Mouse (Mus musculus) CH12.LX (cell line): ENCODE data around the gene Cib4. TPM values are rescaled to one million over a fixed set of nuclear protein-coding genes. Genes with fewer than 3 reads are reported as not detected.
A peak's percentile ranks its signal among the peaks of the same experiment; 100 is the strongest.

Source experiments
- DNase-seq: peaks from one replicate; pipeline ENCODE4 v3.0.0-alpha.2; 2013; ENCODE audit errors: extremely low read depth
- H3K27ac ChIP-seq: 2 replicates; pipeline ENCODE4 v1.5.1; 2012; ENCODE audit warnings: low read depth, mild to moderate bottlenecking, control low read depth, moderate library complexity; ENCODE audit not compliant: insufficient read depth
- H3K27me3 ChIP-seq: replicated peaks from 2 replicates; pipeline ENCODE3; 2012; ENCODE audit warnings: inconsistent platforms
- H3K36me3 ChIP-seq, 2 experiments: replicated peaks in 1 of 2; 2 replicates each; pipeline versions ENCODE3 to v1.6.1; 2012; ENCODE audit warnings: inconsistent platforms in 1 of 2, low read length in 1 of 2, mild to moderate bottlenecking in 1 of 2, mixed read lengths in 1 of 2, moderate library complexity in 1 of 2; ENCODE audit not compliant: control insufficient read depth in 1 of 2, insufficient read depth in 1 of 2
- H3K4me1 ChIP-seq, 2 experiments: 2 replicates each; pipeline ENCODE4 v1.6.1; 2012; ENCODE audit warnings: inconsistent platforms in 1 of 2, moderate library complexity in 1 of 2; ENCODE audit not compliant: insufficient read depth in 2 of 2, control insufficient read depth in 1 of 2
- H3K4me2 ChIP-seq: 2 replicates; pipeline ENCODE4 v1.6.1; 2012; ENCODE audit warnings: low read depth, mild to moderate bottlenecking, control low read depth; ENCODE audit not compliant: poor library complexity, insufficient read depth, severe bottlenecking
- H3K4me3 ChIP-seq, 3 experiments: fragments of 150-350 bp in 1 of 3; sonication (generic) in 1 of 3; replicated peaks in 1 of 3; 2 replicates each; pipeline versions ENCODE3 to v1.5.1; 2011 to 2012; ENCODE audit warnings: low read depth in 2 of 3, low read length in 2 of 3, mild to moderate bottlenecking in 2 of 3, moderate library complexity in 2 of 3, control low read depth in 1 of 3, improper control_type of control experiment in 1 of 3, inconsistent platforms in 1 of 3, mixed read lengths in 1 of 3; ENCODE audit not compliant: poor library complexity in 1 of 3
- H3K79me2 ChIP-seq: replicated peaks from 2 replicates; pipeline ENCODE4 v1.6.1; 2012; ENCODE audit warnings: mild to moderate bottlenecking, moderate library complexity; ENCODE audit not compliant: control insufficient read depth, poor library complexity, insufficient read depth, severe bottlenecking; ENCODE audit errors: extremely low read depth
- H3K9ac ChIP-seq: 2 replicates; pipeline ENCODE4 v1.6.1; 2012; ENCODE audit warnings: low read depth, mild to moderate bottlenecking, control low read depth, moderate library complexity; ENCODE audit not compliant: insufficient read depth
- H3K9me3 ChIP-seq: replicated peaks from 2 replicates; pipeline ENCODE3; 2012; ENCODE audit warnings: low read length, inconsistent platforms, mixed read lengths
- CTCF ChIP-seq, 2 experiments: IDR thresholded peaks in 1 of 2; conservative IDR thresholded peaks in 1 of 2; 2 replicates each; pipeline ENCODE4 v1.5.1; 2011 to 2012; ENCODE audit warnings: low read depth in 2 of 2, low read length in 2 of 2, improper control_type of control experiment in 1 of 2, inconsistent platforms in 1 of 2, mild to moderate bottlenecking in 1 of 2, moderate library complexity in 1 of 2
- ELF1 ChIP-seq: IDR thresholded peaks from 2 replicates; pipeline ENCODE4 v1.6.1; 2014; ENCODE audit warnings: low read depth, mild to moderate bottlenecking, inconsistent platforms, low read length, improper control_type of control experiment
- IRF4 ChIP-seq: IDR thresholded peaks from 2 replicates; pipeline ENCODE4 v1.6.1; 2014; ENCODE audit warnings: low read depth, mild to moderate bottlenecking, inconsistent platforms, low read length, improper control_type of control experiment
- MAFK ChIP-seq: IDR thresholded peaks from 2 replicates; pipeline ENCODE4 v1.6.1; 2011; ENCODE audit warnings: low read length, improper control_type of control experiment; ENCODE audit not compliant: insufficient replicate concordance
- MYC ChIP-seq: IDR thresholded peaks from 2 replicates; pipeline ENCODE4 v1.6.1; 2011; ENCODE audit warnings: low read depth, mild to moderate bottlenecking, improper control_type of control experiment, low read length
- PAX5 ChIP-seq: IDR thresholded peaks from 2 replicates; pipeline ENCODE4 v1.6.1; 2012; ENCODE audit warnings: low read length, inconsistent platforms, mixed read lengths
- POLR2AphosphoS2 ChIP-seq: IDR thresholded peaks from 2 replicates; pipeline ENCODE4 v1.6.1; 2011; ENCODE audit warnings: low read depth, low read length, improper control_type of control experiment
- RCOR1 ChIP-seq: conservative IDR thresholded peaks from 2 replicates; pipeline ENCODE4 v1.6.1; 2012; ENCODE audit warnings: low read depth, mild to moderate bottlenecking, inconsistent platforms, low read length, improper control_type of control experiment
- SMC3 ChIP-seq: IDR thresholded peaks from 2 replicates; pipeline ENCODE4 v1.6.1; 2011; ENCODE audit warnings: low read depth, low read length, improper control_type of control experiment
- USF1 ChIP-seq: IDR thresholded peaks from 2 replicates; pipeline ENCODE4 v1.6.1; 2014; ENCODE audit warnings: low read depth, mild to moderate bottlenecking, inconsistent platforms, low read length, improper control_type of control experiment
- ZKSCAN1 ChIP-seq: IDR thresholded peaks from 2 replicates; pipeline ENCODE4 v1.6.1; 2012; ENCODE audit warnings: low read depth, inconsistent platforms, low read length, improper control_type of control experiment, borderline replicate concordance
- ZMIZ1 ChIP-seq: IDR thresholded peaks from 2 replicates; pipeline ENCODE4 v1.6.1; 2012; ENCODE audit warnings: low read depth, mild to moderate bottlenecking, inconsistent platforms, low read length, improper control_type of control experiment
- dilution Hi-C: fragments of 300-500 bp; cut with MboI; formaldehyde crosslinking; loops from 2 replicates; pipeline ENCODE4 v1.14.3; 2020; ENCODE audit warnings: low sequenced_read_pairs; ENCODE audit not compliant: extremely low pct_unique_long_range_greater_than_20kb, extremely low pct_ligation_motif_present
- in situ Hi-C: fragments of 300-500 bp; cut with MboI; formaldehyde crosslinking; loops from 3 replicates; pipeline ENCODE4 v1.14.3; 2019; ENCODE audit warnings: low sequenced_read_pairs, low pct_ligation_motif_present, low pct_unique_long_range_greater_than_20kb, mixed read lengths
- polyA plus RNA-seq: library from polyadenylated mRNA; unstranded; fragments of >175 nt; gene quantifications from 2 replicates; pipeline ENCODE4 v1.2.1, GENCODE M21; 2012; ENCODE audit warnings: low read depth; ENCODE audit not compliant: insufficient read length
- total RNA-seq, 2 experiments: library from RNA; depleted of rRNA; stranded (reverse); fragments of 300-350 nt in 1 of 2; fragments of >200 nt in 1 of 2; gene quantifications; 2 replicates each; pipeline ENCODE4 v1.2.3; 2012 to 2014

The Cib4 gene
- total and polyA plus RNA-seq, 3 experiments, result not detected

DNA sequence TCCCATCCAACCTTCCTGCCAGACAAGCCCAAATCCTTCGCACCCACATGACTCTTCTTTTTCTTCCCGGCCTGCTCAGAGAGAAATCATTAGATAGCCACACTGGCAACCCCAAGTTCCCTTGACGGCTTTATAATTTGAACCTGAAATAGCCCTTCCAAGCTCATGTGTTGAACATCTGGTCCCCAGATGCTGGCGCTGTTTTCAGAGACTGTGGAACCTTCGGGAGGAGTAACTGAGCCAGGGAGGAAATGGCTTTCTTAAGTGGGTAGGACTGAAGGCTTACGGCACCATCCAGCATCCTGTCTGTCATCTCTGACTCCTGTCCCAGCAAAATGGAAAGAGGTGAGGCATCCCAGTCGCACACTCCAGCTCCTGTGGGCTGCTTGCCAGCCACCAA is 48.3 kb downstream of the Cib4 start:
- DNase-seq, result no peak
- no peaks in the 10 kb centered on the region for H3K36me3 ChIP-seq
- peaks cover 11% of the 10 kb centered on the region for H3K27me3 ChIP-seq
- H3K4me3 ChIP-seq, result no peak overlapping the region
- no peaks in the 10 kb centered on the region for H3K79me2 ChIP-seq
- in situ Hi-C loops, result no loop called here
- peaks cover 0 to 6% of the 10 kb centered on the region in 2 experiments; a peak in 1 of 4 replicates for H3K4me1 ChIP-seq
- TF ChIP-seq IRF4 (no peak), MAFK (no peak), MYC (no peak)
- no peaks in the 10 kb centered on the region for H3K9me3 ChIP-seq
- no peak overlapping the region for H3K4me2 ChIP-seq
- H3K9ac ChIP-seq, result no peak overlapping the region
- no peak overlapping the region for H3K27ac ChIP-seq
- dilution Hi-C loops, result no loop called here

DNA sequence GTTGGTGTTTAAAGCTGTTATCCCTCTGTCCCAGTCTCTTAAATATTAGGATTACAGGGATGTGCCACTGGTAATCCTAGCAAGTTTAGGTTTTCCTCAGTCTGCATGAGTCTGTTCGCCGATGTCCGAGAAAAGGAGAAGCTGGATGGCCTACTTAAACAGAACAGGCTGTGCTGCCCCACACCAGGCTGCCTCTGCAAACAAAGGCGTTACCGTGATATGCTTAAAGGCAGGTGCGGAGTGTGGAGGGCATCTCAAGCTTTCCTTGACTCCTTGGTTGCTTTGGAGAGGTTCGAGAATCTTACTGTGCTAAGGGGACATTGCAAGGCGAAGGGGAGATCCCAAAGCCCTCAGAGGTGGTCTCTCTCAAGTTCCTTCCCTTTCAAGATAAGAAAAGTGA is 48.8 kb downstream of the Cib4 start:
- dilution Hi-C loops (no loop called here), in situ Hi-C loops (no loop called here)

DNA sequence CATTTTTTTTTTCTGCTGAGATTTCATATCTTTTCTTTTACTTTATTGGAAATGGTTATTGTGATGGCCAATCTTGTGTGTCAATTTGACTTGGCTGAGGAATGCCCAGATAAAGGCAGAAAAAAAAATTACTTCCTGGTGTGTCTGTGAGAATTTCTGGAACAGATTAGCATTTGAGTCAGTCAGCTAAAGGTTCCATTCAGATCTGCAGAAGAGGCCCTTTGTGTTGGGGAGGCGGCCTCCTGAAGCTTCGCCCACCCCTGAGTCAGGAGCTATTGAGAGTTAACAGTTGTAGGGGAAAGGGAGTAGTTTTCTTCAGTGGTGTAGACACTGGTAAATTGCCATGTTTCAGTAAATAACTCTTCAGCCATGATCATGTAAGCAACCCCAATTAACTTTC is 50.3 kb downstream of the Cib4 start:
- dilution Hi-C loops (no loop called here), in situ Hi-C loops (no loop called here)
- TF ChIP-seq PAX5 (no peak), USF1 (no peak)
- Histone ChIP-seq H3K36me3 (no peaks in the 10 kb centered on the region), H3K4me2 (no peak overlapping the region), H3K4me1 (peaks cover 0 to 6% of the 10 kb centered on the region in 2 experiments; a peak in 1 of 4 replicates), H3K27me3 (peaks cover 23% of the 10 kb centered on the region), H3K9me3 (no peaks in the 10 kb centered on the region), H3K79me2 (no peaks in the 10 kb centered on the region), H3K9ac (no peak overlapping the region), H3K27ac (no peak overlapping the region), H3K4me3 (no peak overlapping the region)
- no peak for DNase-seq

More for the DNA sequence above, 48.8 kb downstream of the Cib4 start:
- Histone ChIP-seq H3K4me1 (peaks cover 0 to 6% of the 10 kb centered on the region in 2 experiments; a peak in 1 of 4 replicates), H3K9ac (no peak overlapping the region), H3K27me3 (peaks cover 12% of the 10 kb centered on the region), H3K4me2 (no peak overlapping the region), H3K4me3 (no peak overlapping the region), H3K36me3 (no peaks in the 10 kb centered on the region), H3K27ac (no peak overlapping the region), H3K9me3 (no peaks in the 10 kb centered on the region), H3K79me2 (no peaks in the 10 kb centered on the region)
- TF ChIP-seq POLR2AphosphoS2 (no peak), RCOR1 (no peak)
- no peak for DNase-seq

DNA sequence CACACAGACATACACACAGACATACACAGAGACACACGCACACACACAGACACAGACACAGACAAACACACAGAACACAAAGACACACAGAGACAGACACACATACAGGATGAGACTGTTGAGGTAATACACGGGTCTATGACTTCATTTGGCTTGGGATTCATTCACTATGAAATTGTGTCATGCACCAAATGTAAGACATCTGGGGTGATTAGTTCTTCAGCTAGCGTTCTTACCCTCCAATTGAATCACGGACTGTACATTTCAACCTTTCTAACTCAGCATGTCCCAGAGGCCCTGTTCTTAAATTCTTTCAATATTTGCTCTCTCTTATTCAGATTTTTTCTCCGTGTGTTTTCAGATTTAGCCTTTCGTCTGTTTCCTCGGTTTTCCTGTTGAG is 51.0 kb downstream of the Cib4 start:
- H3K4me2 ChIP-seq, result 0 out of 2 replicates have a peak overlapping the region, but pooled peaks have one; percentile 10
- H3K9me3 ChIP-seq, result no peaks in the 10 kb centered on the region
- TF ChIP-seq ELF1 (no peak), SMC3 (no peak), PAX5 (no peak), ZKSCAN1 (no peak), CTCF (conservative IDR thresholded peaks at IDR 0.05 in 1 of 2, IDR thresholded peaks at IDR 0.05 in 1 of 2; ENCODE audit: low read depth in 2 of 2, low read length in 2 of 2) (no peak), ZMIZ1 (no peak)
- TF ChIP-seq, all 38 proteins: peak for 0
- Histone ChIP-seq H3K27me3 (peaks cover 26% of the 10 kb centered on the region), H3K9ac (no peak overlapping the region), H3K4me1 (peaks cover 0 to 6% of the 10 kb centered on the region in 2 experiments; a peak in 1 of 4 replicates), H3K4me3 (no peak overlapping the region), H3K27ac (no peak overlapping the region), H3K36me3 (no peaks in the 10 kb centered on the region), H3K79me2 (no peaks in the 10 kb centered on the region)
- in situ Hi-C loops (no loop called here), dilution Hi-C loops (no loop called here)
- DNase-seq, result no peak
